Mouse (Mus musculus): ENCODE measurements around the gene Trim26. TPM values are rescaled to one million over a fixed set of nuclear protein-coding genes. Genes with fewer than 3 reads are reported as not detected.

Gene Trim26
- total and polyA plus RNA-seq, 2 experiments from 2014 or later, result 30.6 to 36.6 TPM

GRCm38 (mm10) chr17:36897552-36898205 is 60.7 kb downstream of the Trim26 start, which contains the start of gene Trim31:
Gene Trim31, plus strand, starts transcription at chr17:36898118.
- no peak for TF ChIP-seq CTCF (IDR thresholded peaks at IDR 0.05; ENCODE audit: low read depth)
- H3K4me2 ChIP-seq (ENCODE audit: low read depth), result no peak within 1 kb of the TSS
- no peaks in the 10 kb centered on the region for H3K27me3 ChIP-seq (ENCODE audit: insufficient read depth, low read length)
- 76% methylated on average over 6 of the region's 6 CpGs for WGBS
- no peak within 1 kb of the TSS for H3K4me3 ChIP-seq (ENCODE audit: low read depth, low read length)
- ATAC-seq (no peak), DNase-seq (no peak)
- H3K27ac ChIP-seq (ENCODE audit: low read depth, low read length), result no peak within 1 kb of the TSS
- H3K36me3 ChIP-seq (ENCODE audit: insufficient read depth), result no peaks in the 10 kb centered on the region
- H3K9ac ChIP-seq, result no peak within 1 kb of the TSS
- H3K9me3 ChIP-seq (ENCODE audit: low read length), result no peaks in the 10 kb centered on the region
- no peaks in the 10 kb centered on the region for H3K4me1 ChIP-seq (ENCODE audit: insufficient read depth)

GRCm38 (mm10) chr17:36899376-36899775 is 62.4 kb downstream of the Trim26 start:
- WGBS, result 88% methylated on average over 4 of the region's 4 CpGs
- H3K4me3 ChIP-seq (ENCODE audit: low read depth, low read length), result no peak overlapping the region
- ATAC-seq, result no peak

DNA sequence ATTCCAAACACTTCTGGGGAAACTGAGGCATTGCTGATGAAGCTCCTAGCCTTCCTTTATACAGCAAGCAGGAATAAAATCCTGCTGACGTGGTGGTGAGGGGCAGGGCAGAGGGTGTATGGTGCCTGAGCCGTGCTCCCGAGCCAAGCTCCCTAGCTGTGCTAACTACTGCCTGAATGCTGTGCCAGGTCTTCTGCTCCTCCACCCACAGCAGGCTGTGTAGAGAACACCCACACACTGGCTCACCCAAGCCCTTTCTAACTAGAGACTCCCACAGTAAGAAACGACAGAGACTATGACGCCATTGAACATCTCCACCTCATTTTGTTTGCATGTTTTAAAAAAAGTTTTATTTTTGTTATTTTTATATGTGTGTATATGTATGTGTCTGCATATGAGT is 63.1 kb downstream of the Trim26 start:
- Histone ChIP-seq H3K4me1 (ENCODE audit: insufficient read depth) (no peaks in the 10 kb centered on the region), H3K9ac (no peak overlapping the region), H3K4me3 (ENCODE audit: low read depth, low read length) (no peak overlapping the region), H3K36me3 (ENCODE audit: insufficient read depth) (no peaks in the 10 kb centered on the region), H3K27ac (ENCODE audit: low read depth, low read length) (no peak overlapping the region), H3K9me3 (ENCODE audit: low read length) (no peaks in the 10 kb centered on the region), H3K27me3 (ENCODE audit: insufficient read depth, low read length) (no peaks in the 10 kb centered on the region), H3K4me2 (ENCODE audit: low read depth) (no peak overlapping the region)
- TF ChIP-seq CTCF (IDR thresholded peaks at IDR 0.05; ENCODE audit: low read depth), result no peak
- no peak for ATAC-seq
- WGBS, result 87% methylated on average over 5 of the region's 5 CpGs
- no peak for DNase-seq

More at GRCm38 (mm10) chr17:36899376-36899775, 62.4 kb downstream of the Trim26 start:
- H3K9me3 ChIP-seq (ENCODE audit: low read length), result no peaks in the 10 kb centered on the region
- DNase-seq, result no peak
- TF ChIP-seq CTCF (IDR thresholded peaks at IDR 0.05; ENCODE audit: low read depth), result no peak
- H3K9ac ChIP-seq, result no peak overlapping the region
- no peaks in the 10 kb centered on the region for H3K4me1 ChIP-seq (ENCODE audit: insufficient read depth)
- no peaks in the 10 kb centered on the region for H3K27me3 ChIP-seq (ENCODE audit: insufficient read depth, low read length)
- no peak overlapping the region for H3K27ac ChIP-seq (ENCODE audit: low read depth, low read length)
- H3K36me3 ChIP-seq (ENCODE audit: insufficient read depth), result no peaks in the 10 kb centered on the region
- no peak overlapping the region for H3K4me2 ChIP-seq (ENCODE audit: low read depth)

- WGBS, result 37% methylated on average over 1 of the region's 1 CpGs
- Histone ChIP-seq H3K36me3 (ENCODE audit: insufficient read depth) (no peaks in the 10 kb centered on the region), H3K4me2 (ENCODE audit: low read depth) (no peak overlapping the region), H3K9me3 (ENCODE audit: low read length) (no peaks in the 10 kb centered on the region), H3K4me3 (ENCODE audit: low read depth, low read length) (no peak overlapping the region), H3K4me1 (ENCODE audit: insufficient read depth) (no peaks in the 10 kb centered on the region), H3K27me3 (ENCODE audit: insufficient read depth, low read length) (no peaks in the 10 kb centered on the region), H3K9ac (no peak overlapping the region), H3K27ac (ENCODE audit: low read depth, low read length) (no peak overlapping the region)
- no peak for DNase-seq
- ATAC-seq, result no peak
- TF ChIP-seq CTCF (IDR thresholded peaks at IDR 0.05; ENCODE audit: low read depth), result no peak
These were observed 63.8 kb downstream of the Trim26 start for GRCm38 (mm10) chr17:36900691-36901090.

- H3K27me3 ChIP-seq (ENCODE audit: insufficient read depth, low read length), result no peaks in the 10 kb centered on the region
- ATAC-seq, result no peak
- H3K4me3 ChIP-seq (ENCODE audit: low read depth, low read length), result no peak overlapping the region
- TF ChIP-seq CTCF (IDR thresholded peaks at IDR 0.05; ENCODE audit: low read depth), result no peak
- H3K36me3 ChIP-seq (ENCODE audit: insufficient read depth), result no peaks in the 10 kb centered on the region
- no peaks in the 10 kb centered on the region for H3K4me1 ChIP-seq (ENCODE audit: insufficient read depth)
- no peaks in the 10 kb centered on the region for H3K9me3 ChIP-seq (ENCODE audit: low read length)
- no peak for DNase-seq
- 72% methylated on average over 3 of the region's 3 CpGs for WGBS
- no peak overlapping the region for H3K9ac ChIP-seq
- H3K4me2 ChIP-seq (ENCODE audit: low read depth), result no peak overlapping the region
- no peak overlapping the region for H3K27ac ChIP-seq (ENCODE audit: low read depth, low read length)
These were observed 66.7 kb downstream of the Trim26 start for GRCm38 (mm10) chr17:36903651-36904050.

GRCm38 (mm10) chr17:36908235-36908634 is 71.3 kb downstream of the Trim26 start:
- DNase-seq, result no peak
- TF ChIP-seq CTCF (IDR thresholded peaks at IDR 0.05; ENCODE audit: low read depth), result no peak
- no peak overlapping the region for H3K27ac ChIP-seq (ENCODE audit: low read depth, low read length)
- H3K9me3 ChIP-seq (ENCODE audit: low read length), result no peaks in the 10 kb centered on the region
- 44% methylated on average over 1 of the region's 1 CpGs for WGBS
- no peak overlapping the region for H3K4me3 ChIP-seq (ENCODE audit: low read depth, low read length)
- no peaks in the 10 kb centered on the region for H3K36me3 ChIP-seq (ENCODE audit: insufficient read depth)
- no peaks in the 10 kb centered on the region for H3K27me3 ChIP-seq (ENCODE audit: insufficient read depth, low read length)
- no peaks in the 10 kb centered on the region for H3K4me1 ChIP-seq (ENCODE audit: insufficient read depth)
- no peak overlapping the region for H3K9ac ChIP-seq
- ATAC-seq, result no peak
- no peak overlapping the region for H3K4me2 ChIP-seq (ENCODE audit: low read depth)

Other genes starting within 250 kb of the Trim26 start
- not detected in 2 replicates for gene H2-M9, start 194.5 kb upstream of the Trim26 start, total RNA-seq (2014; rRNA removed)
- not detected in 2 replicates for gene H2-M9, start 194.5 kb upstream of the Trim26 start, polyA plus RNA-seq (2015; fragmentation: Nextera tagmentation; extraction: Ambion mirVana)
- not detected in 2 replicates for gene H2-M1, start 164.9 kb upstream of the Trim26 start, total RNA-seq (2014; rRNA removed)
- not detected in 2 replicates for gene H2-M1, start 164.9 kb upstream of the Trim26 start, polyA plus RNA-seq (2015; fragmentation: Nextera tagmentation; extraction: Ambion mirVana)
- not detected in 2 replicates for gene H2-M10.5, start 64.2 kb upstream of the Trim26 start, total RNA-seq (2014; rRNA removed)
- gene H2-M10.5, start 64.2 kb upstream of the Trim26 start, polyA plus RNA-seq (2015; fragmentation: Nextera tagmentation; extraction: Ambion mirVana), result not detected in 2 replicates
- not detected in 2 replicates for gene H2-M10.6, start 25.0 kb upstream of the Trim26 start, total RNA-seq (2014; rRNA removed)
- gene H2-M10.6, start 25.0 kb upstream of the Trim26 start, polyA plus RNA-seq (2015; fragmentation: Nextera tagmentation; extraction: Ambion mirVana), result not detected in 2 replicates
- 0.15 and 0.19 TPM in 2 replicates for gene Trim15, start 30.1 kb downstream of the Trim26 start, total RNA-seq (2014; rRNA removed)
- 0.23 and 0.31 TPM in 2 replicates for gene Trim15, start 30.1 kb downstream of the Trim26 start, polyA plus RNA-seq (2015; fragmentation: Nextera tagmentation; extraction: Ambion mirVana)
- 0.15 TPM in 1 of 2 replicates, not detected in the other for gene Trim10, start 32.4 kb downstream of the Trim26 start, total RNA-seq (2014; rRNA removed)
- gene Trim10, start 32.4 kb downstream of the Trim26 start, polyA plus RNA-seq (2015; fragmentation: Nextera tagmentation; extraction: Ambion mirVana), result 0.14 and 0.22 TPM in 2 replicates
- gene Trim40, start 53.0 kb downstream of the Trim26 start, total RNA-seq (2014; rRNA removed), result 0.19 TPM in 1 of 2 replicates, not detected in the other
- 0.12 TPM in 1 of 2 replicates, not detected in the other for gene Trim40, start 53.0 kb downstream of the Trim26 start, polyA plus RNA-seq (2015; fragmentation: Nextera tagmentation; extraction: Ambion mirVana)
- not detected in 2 replicates for gene Trim31, start 61.0 kb downstream of the Trim26 start, total RNA-seq (2014; rRNA removed)
- gene Trim31, start 61.0 kb downstream of the Trim26 start, polyA plus RNA-seq (2015; fragmentation: Nextera tagmentation; extraction: Ambion mirVana), result 0.06 TPM in 1 of 2 replicates, not detected in the other
- gene Rnf39, start 105.8 kb downstream of the Trim26 start, total RNA-seq (2014; rRNA removed), result 1.8 and 2.5 TPM in 2 replicates
- 1.1 and 2.4 TPM in 2 replicates for gene Rnf39, start 105.8 kb downstream of the Trim26 start, polyA plus RNA-seq (2015; fragmentation: Nextera tagmentation; extraction: Ambion mirVana)
- 72.3 and 82.2 TPM in 2 replicates for gene Ppp1r11, start 114.6 kb downstream of the Trim26 start, total RNA-seq (2014; rRNA removed)
- gene Ppp1r11, start 114.6 kb downstream of the Trim26 start, polyA plus RNA-seq (2015; fragmentation: Nextera tagmentation; extraction: Ambion mirVana), result 157 and 183 TPM in 2 replicates
- 28.6 and 35.0 TPM in 2 replicates for gene Znrd1, start 121.4 kb downstream of the Trim26 start, total RNA-seq (2014; rRNA removed)
- gene Znrd1, start 121.4 kb downstream of the Trim26 start, polyA plus RNA-seq (2015; fragmentation: Nextera tagmentation; extraction: Ambion mirVana), result 48.8 and 56.5 TPM in 2 replicates
- gene Znrd1as, start 121.5 kb downstream of the Trim26 start, total RNA-seq (2014; rRNA removed), result 2.0 and 3.4 TPM in 2 replicates
- 2.6 and 3.7 TPM in 2 replicates for gene Znrd1as, start 121.5 kb downstream of the Trim26 start, polyA plus RNA-seq (2015; fragmentation: Nextera tagmentation; extraction: Ambion mirVana)
- 0.38 TPM in 1 of 2 replicates, not detected in the other for gene 2410137M14Rik, start 144.1 kb downstream of the Trim26 start, total RNA-seq (2014; rRNA removed)
- gene 2410137M14Rik, start 144.1 kb downstream of the Trim26 start, polyA plus RNA-seq (2015; fragmentation: Nextera tagmentation; extraction: Ambion mirVana), result 0.36 TPM in 1 of 2 replicates, not detected in the other
- gene H2-M5, start 152.4 kb downstream of the Trim26 start, total RNA-seq (2014; rRNA removed), result 3.5 and 4.2 TPM in 2 replicates
- gene H2-M5, start 152.4 kb downstream of the Trim26 start, polyA plus RNA-seq (2015; fragmentation: Nextera tagmentation; extraction: Ambion mirVana), result 0.52 and 1.5 TPM in 2 replicates
- 208 and 220 TPM in 2 replicates for gene Zfp57, start 164.0 kb downstream of the Trim26 start, total RNA-seq (2014; rRNA removed)
- gene Zfp57, start 164.0 kb downstream of the Trim26 start, polyA plus RNA-seq (2015; fragmentation: Nextera tagmentation; extraction: Ambion mirVana), result 113 and 148 TPM in 2 replicates
- not detected in 2 replicates for gene Mog, start 186.3 kb downstream of the Trim26 start, total RNA-seq (2014; rRNA removed)
- gene Mog, start 186.3 kb downstream of the Trim26 start, polyA plus RNA-seq (2015; fragmentation: Nextera tagmentation; extraction: Ambion mirVana), result 0.53 and 1.1 TPM in 2 replicates
- gene Gabbr1, start 208.8 kb downstream of the Trim26 start, total RNA-seq (2014; rRNA removed), result 353 and 416 TPM in 2 replicates
- 58.1 and 80.1 TPM in 2 replicates for gene Gabbr1, start 208.8 kb downstream of the Trim26 start, polyA plus RNA-seq (2015; fragmentation: Nextera tagmentation; extraction: Ambion mirVana)

All from forebrain, postnatal 0 days (tissue).